Mouse (Mus musculus) spleen, adult 2 months (tissue): Measurements from ENCODE around the gene Poc1a.

ENCODE experiments used
- CTCF ChIP-seq: fragments of 200-500 bp; IDR thresholded peaks from 2 replicates; pipeline ENCODE4 v1.5.1; 2011; ENCODE audit warnings: mild to moderate bottlenecking, inconsistent platforms; ENCODE audit not compliant: insufficient read depth, insufficient read length, insufficient replicate concordance; ENCODE audit errors: extremely low read depth
- POLR2A ChIP-seq: fragments of 200-500 bp; IDR thresholded peaks from 2 replicates; pipeline ENCODE4 v1.6.1; 2011; ENCODE audit warnings: low read depth, low read length, inconsistent platforms

GRCm38 (mm10) chr9:106337620-106338019 lies 56.8 kb downstream of the Poc1a start:
- no peak for TF ChIP-seq CTCF
- no peak for TF ChIP-seq POLR2A
